Mouse (Mus musculus): ENCODE data around the gene Tmem245. TPM values are rescaled to one million over a fixed set of nuclear protein-coding genes. Genes with fewer than 3 reads are reported as not detected.
A peak's percentile ranks its signal among the peaks of the same experiment; 100 is the strongest.

The Tmem245 gene
- total RNA-seq (2021), result 10 to 100 TPM; 37.7 to 45.7 TPM
- long read RNA-seq, experiment 1, full-length matches to known transcripts, result 2 of 5 reads
- long read RNA-seq, experiment 1, partial matches to known transcripts, result 0 of 5 reads
- long read RNA-seq, experiment 1, other reads (novel, unspliced or antisense), result 3 of 5 reads
- long read RNA-seq, experiment 2, full-length matches to known transcripts, result 1 of 7 reads
- long read RNA-seq, experiment 2, partial matches to known transcripts, result 1 of 7 reads
- long read RNA-seq, experiment 2, other reads (novel, unspliced or antisense), result 5 of 7 reads

GRCm38 (mm10) chr4:56946641-56947640 lies at the start of gene Tmem245:
Tmem245 (minus strand) TSS chr4:56947437.
- DNase-seq (ENCODE audit: low spot score in 2 of 2), result peak; percentile 90 to 94

- DNase-seq (ENCODE audit: low spot score in 2 of 2), result no peak
These were observed 46.1 kb upstream of the Tmem245 start for GRCm38 (mm10) chr4:56993331-56993730.

- DNase-seq (ENCODE audit: low spot score in 2 of 2), result no peak
These were observed 44.7 kb upstream of the Tmem245 start for GRCm38 (mm10) chr4:56991951-56992350.

- peak; percentile 67 to 79 for DNase-seq (ENCODE audit: low spot score in 2 of 2)
These were observed 43.0 kb upstream of the Tmem245 start, which contains the start of gene Frrs1l for GRCm38 (mm10) chr4:56990215-56990584. Frrs1l (minus strand) TSS chr4:56990391.

GRCm38 (mm10) chr4:56989431-56990214 lies 42.4 kb upstream of the Tmem245 start:
- DNase-seq (ENCODE audit: low spot score in 2 of 2), result peak; percentile 51 to 67

- DNase-seq (ENCODE audit: low spot score in 2 of 2), result peak; percentile 54 to 71
These were observed 18.4 kb upstream of the Tmem245 start for GRCm38 (mm10) chr4:56965586-56966179.

GRCm38 (mm10) chr4:56963687-56964086 lies 16.4 kb upstream of the Tmem245 start:
- peak; percentile 64 to 71 for DNase-seq (ENCODE audit: low spot score in 2 of 2)

GRCm38 (mm10) chr4:56961320-56961925 lies 14.2 kb upstream of the Tmem245 start:
- no peak for DNase-seq (ENCODE audit: low spot score in 2 of 2)

GRCm38 (mm10) chr4:56957518-56957917 lies 10.3 kb upstream of the Tmem245 start:
- DNase-seq (ENCODE audit: low spot score in 2 of 2), result no peak

- DNase-seq (ENCODE audit: low spot score in 2 of 2), result no peak
These were observed 6.0 kb upstream of the Tmem245 start for GRCm38 (mm10) chr4:56953235-56953634.

GRCm38 (mm10) chr4:56951701-56952100 lies 4.5 kb upstream of the Tmem245 start:
- no peak for DNase-seq (ENCODE audit: low spot score in 2 of 2)

- DNase-seq (ENCODE audit: low spot score in 2 of 2), result no peak
These were observed 2.3 kb upstream of the Tmem245 start for GRCm38 (mm10) chr4:56949494-56949893.

GRCm38 (mm10) chr4:56946180-56946579 lies 1.1 kb downstream of the Tmem245 start:
- DNase-seq (ENCODE audit: low spot score in 2 of 2), result no peak

- no peak for DNase-seq (ENCODE audit: low spot score in 2 of 2)
These were observed 3.0 kb downstream of the Tmem245 start for GRCm38 (mm10) chr4:56944286-56944685.

GRCm38 (mm10) chr4:56943258-56943657 lies 4.0 kb downstream of the Tmem245 start:
- DNase-seq (ENCODE audit: low spot score in 2 of 2), result no peak

GRCm38 (mm10) chr4:56942567-56942966 lies 4.7 kb downstream of the Tmem245 start:
- no peak for DNase-seq (ENCODE audit: low spot score in 2 of 2)

GRCm38 (mm10) chr4:56941481-56941880 lies 5.8 kb downstream of the Tmem245 start:
- no peak for DNase-seq (ENCODE audit: low spot score in 2 of 2)

GRCm38 (mm10) chr4:56937136-56937535 lies 10.1 kb downstream of the Tmem245 start:
- DNase-seq (ENCODE audit: low spot score in 2 of 2), result no peak

GRCm38 (mm10) chr4:56935327-56935726 lies 11.9 kb downstream of the Tmem245 start:
- no peak for DNase-seq (ENCODE audit: low spot score in 2 of 2)

GRCm38 (mm10) chr4:56933154-56933553 lies 14.1 kb downstream of the Tmem245 start:
- DNase-seq (ENCODE audit: low spot score in 2 of 2), result no peak

Measured in left cerebral cortex, adult 18-20 months (tissue).